Mouse (Mus musculus) lung, postnatal 10 days (tissue): ENCODE data around the gene Dctn2.

Experiments used
- DNase-seq: peaks from one replicate; pipeline ENCODE4 v3.0.0; 2021

The Dctn2 gene

GRCm38 (mm10) chr10:127264336-127264735, 1.8 kb upstream of the Dctn2 start:
- DNase-seq, result no peak

DNA sequence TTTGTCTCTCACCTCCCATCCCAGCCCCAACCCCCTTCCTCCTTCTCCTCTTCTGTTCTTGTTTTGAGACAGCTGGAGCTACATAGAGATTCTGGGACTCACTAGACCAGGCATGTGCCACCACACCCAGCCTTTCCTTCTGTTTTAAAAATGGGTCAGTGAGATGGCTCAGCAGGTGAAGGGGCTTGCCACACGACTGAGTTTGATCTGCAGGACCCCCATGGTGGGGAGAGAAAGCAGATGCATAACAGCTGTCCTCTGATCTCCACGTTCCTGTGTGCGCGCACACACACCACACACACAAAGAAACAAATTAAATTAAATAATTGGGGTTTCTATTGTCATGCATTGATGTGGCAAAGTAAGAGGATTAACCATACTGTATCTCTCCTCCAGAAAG, 1.2 kb upstream of the Dctn2 start:
- DNase-seq, result no peak

- no peak for DNase-seq
Observed at GRCm38 (mm10) chr10:127265727-127266111, 449 bp upstream of the Dctn2 start.

- no peak for DNase-seq
Observed at GRCm38 (mm10) chr10:127267318-127267717, 1.1 kb downstream of the Dctn2 start.

DNA sequence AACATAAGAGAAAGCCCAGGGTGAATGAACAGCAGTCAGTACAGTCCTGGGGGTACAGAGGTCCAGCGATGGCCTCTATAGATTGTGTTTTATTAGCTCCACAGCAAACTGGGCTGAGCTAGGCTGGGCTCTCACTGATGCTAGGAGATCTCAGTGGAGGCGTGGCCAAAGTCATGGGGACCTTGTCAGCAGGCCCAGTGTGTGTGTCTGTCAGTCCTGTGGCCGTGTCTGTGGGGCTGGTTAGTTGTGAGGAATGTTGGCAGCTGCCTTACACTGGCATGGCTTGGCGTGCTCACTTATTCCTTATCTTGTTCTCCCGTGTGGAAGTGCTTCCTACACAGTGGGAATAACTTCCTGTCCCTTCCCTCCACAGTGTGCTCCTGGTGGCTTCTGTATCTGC, 2.2 kb downstream of the Dctn2 start:
- DNase-seq, result no peak

DNA sequence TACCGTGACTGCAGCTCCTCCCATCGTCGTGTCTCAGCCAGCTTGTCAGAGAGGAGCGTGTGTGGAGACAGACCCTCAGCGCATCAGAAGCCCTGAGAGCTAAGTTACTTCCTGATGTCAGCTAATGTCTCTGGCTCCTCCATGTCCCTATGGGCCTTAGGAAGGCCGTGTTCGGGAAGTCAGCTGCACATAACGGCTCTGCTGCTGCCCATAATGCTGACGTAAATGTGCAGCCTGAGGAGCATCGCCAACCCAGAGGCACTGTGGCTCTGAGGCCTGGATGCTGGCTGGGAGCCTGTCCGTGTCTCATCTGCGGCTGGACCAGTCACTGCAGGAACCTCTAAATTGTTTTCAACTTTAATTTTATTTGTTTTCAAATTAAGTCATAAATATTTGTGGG, 2.9 kb downstream of the Dctn2 start:
- no peak for DNase-seq

DNA sequence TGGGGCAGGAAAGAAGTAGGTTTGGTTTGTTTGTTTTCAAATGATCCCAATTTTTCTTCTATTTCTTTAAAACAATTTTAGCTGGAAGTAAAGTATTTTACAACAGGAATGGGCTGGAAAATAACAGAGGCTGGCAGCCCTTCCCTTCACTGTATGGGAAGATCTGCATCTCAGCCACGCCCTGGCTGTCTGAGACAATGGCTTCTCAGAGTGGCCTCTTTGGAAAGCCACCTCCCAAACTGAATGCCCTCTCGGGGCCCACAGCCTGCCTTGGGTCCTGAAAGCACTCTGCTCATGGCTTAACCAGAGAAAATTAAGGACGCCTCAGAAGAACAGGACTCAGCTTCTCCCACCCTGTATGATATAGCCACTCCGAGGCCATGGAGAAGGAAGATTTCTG, 3.7 kb downstream of the Dctn2 start:
- DNase-seq, result no peak

DNA sequence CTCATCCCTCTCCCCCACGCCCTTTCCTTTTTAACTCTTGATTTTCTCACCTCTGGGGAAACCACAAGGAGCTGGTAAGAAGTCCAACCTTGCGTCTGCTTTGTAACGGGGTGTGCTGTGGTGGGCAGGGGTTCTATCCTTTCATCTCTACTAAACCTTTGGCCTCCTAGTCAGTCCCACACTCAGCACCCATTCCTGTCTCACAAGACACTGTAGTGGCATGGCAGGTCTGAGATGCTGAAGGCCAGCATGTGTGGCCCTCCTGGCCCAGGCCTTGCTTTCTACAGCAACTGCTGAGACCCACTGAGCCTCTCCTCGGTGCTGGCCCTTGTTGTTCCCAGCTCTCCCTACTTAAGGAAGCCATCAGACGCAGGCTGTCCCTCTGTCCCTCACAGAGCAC, 6.2 kb downstream of the Dctn2 start:
- DNase-seq, result no peak

GRCm38 (mm10) chr10:127274261-127275022, 8.3 kb downstream of the Dctn2 start:
- no peak for DNase-seq

GRCm38 (mm10) chr10:127279730-127280129, 13.6 kb downstream of the Dctn2 start:
- DNase-seq, result no peak

DNA sequence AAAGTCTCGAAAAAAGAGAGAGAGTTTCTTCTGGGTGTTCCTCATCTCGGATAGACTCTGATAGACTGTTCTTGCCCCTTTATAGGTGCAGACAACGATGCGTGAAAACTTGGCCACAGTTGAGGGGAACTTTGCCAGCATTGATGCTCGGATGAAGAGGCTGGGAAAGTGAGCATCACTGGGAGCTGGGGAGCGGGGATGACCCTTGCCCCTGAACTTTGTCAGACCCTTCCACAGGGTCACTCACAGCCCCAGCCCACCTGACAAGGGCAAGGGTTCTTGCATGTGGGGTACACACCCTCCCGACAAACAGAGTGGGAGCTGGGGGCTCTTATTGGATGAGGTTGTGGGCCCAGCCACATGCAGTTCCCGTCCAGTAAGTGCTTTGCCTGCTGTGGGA, 15.1 kb downstream of the Dctn2 start:
- no peak for DNase-seq

DNA sequence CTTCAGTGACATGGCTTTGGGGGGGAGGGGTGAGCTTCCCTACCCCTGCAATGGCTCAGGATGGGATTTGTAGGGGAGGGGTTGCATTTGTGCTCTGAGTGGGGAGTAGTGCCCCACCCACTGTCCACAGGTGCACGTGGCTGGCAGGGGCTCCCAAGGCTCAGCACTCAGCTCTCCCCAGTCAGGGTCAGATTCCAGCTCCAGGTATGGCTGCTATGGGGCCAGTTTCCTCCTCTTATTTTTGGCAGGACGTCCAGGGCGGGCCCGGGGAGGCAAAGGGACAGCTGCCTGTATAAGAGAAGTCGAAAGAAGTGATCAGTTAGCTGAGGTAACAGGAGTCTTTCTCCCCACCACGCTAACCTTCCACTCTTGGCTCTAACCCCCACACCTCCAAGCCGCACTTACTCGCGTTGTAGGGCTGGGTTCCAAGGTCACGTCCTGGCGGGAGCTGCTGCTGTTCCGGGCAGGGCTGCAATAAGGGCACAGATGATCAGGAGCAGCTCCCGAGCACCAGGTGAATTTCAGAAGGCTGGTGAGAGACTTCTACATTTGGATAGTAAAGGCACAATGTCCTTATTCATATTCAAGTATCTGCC, 16.6 kb downstream of the Dctn2 start:
- DNase-seq, result no peak

- no peak for DNase-seq
Observed at GRCm38 (mm10) chr10:127284105-127284622, 18.0 kb downstream of the Dctn2 start.

- DNase-seq, result no peak
Observed at GRCm38 (mm10) chr10:127284724-127285500, 18.7 kb downstream of the Dctn2 start.

DNA sequence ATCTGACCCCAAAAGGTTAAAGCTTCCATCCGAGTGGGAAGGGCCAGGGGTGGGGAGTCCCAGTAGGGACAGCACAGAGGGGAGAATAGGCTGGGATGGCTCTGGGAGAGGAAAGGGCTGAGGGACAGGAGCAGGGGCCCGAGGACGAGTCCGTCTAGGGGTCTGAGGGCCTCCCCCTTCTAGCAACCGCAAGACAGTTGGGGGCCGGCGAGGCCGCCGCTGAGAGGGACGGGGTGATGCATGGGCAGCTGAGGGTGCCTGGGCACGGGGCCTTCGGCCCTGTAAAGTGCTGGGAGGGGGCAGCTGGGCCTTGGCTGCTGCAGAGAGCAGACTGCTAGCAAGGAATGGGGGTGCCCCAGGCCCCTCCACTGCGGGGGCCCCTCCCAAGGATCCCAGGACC, 19.5 kb downstream of the Dctn2 start:
- DNase-seq, result no peak

DNA sequence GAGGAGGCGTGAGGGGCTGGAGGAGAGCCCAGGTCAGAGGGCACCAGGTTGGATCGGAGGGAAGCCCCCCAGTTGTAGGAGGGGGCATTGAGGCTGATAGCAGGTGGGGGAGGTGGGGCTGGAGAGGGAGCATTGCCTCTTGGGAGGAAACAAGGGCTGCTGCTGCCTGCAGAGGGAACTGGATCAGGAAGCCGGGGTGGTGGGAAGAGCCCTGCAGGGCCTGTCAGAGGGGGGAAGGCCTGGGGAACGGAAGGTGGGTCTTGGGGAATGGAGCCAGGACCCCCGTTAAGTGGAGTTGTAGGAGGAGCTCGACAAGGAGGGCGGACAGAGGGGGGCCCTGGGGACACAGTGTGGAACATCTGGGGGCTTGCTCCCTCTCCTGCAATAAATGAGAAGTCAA, 20.0 kb downstream of the Dctn2 start:
- DNase-seq, result no peak

- no peak for DNase-seq
Observed at GRCm38 (mm10) chr10:127286730-127287129, 20.6 kb downstream of the Dctn2 start.

DNA sequence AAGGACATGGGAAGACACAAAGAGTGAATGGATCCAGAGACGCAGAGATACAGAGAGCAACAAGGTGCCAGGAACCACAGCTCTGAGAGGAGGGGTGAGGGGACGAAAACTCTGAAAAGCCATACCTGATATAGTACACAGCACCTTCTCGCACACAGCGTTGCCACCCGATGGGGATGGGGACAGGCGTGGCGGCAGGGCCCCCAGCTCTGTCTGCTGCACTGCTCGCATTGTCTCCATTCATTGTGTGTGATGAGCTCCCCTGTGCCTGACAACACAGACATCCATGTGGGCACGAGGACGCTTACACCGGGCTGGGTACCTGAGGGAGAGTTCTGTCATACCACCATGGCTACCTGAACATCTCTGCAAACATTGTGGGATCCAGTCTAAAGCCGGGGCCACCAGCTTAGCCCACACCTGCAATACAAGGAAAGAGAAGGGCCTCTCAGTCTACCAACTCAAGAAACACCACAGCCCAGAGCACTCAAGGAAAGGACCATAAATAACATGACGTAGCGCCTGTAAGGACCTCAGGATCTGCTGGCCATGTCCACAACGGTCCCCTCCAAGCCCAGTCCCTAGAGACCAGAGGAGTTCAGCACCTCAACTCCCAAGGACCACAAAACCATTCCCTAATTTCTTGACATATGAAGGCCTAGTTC, 21.2 kb downstream of the Dctn2 start:
- no peak for DNase-seq

GRCm38 (mm10) chr10:127287936-127288293, 21.7 kb downstream of the Dctn2 start:
- no peak for DNase-seq

DNA sequence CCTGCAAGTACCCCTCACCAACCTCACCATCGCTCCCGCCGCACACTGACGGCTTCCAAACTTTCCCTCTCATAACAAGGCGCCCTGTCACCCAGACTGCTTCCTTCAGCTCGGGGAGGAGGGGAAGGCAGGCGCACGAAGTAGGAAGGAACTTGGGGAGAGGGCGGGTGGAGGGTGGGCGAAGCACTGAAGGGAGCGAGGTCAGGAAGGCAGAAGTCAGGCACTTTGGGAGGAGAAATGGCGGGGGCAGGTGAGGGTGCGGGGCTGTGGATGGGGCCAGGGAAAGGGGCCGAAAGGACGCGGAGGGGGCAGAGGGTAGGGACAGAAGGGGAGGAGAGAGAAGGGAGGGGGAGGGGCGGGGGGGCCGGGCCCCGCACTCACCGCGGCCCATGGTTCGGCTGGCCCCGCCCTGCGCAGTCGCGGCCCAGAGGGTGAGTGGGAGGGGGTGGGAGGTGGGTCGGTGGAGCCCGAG, 22.2 kb downstream of the Dctn2 start:
- peak; percentile 81 for DNase-seq

DNA sequence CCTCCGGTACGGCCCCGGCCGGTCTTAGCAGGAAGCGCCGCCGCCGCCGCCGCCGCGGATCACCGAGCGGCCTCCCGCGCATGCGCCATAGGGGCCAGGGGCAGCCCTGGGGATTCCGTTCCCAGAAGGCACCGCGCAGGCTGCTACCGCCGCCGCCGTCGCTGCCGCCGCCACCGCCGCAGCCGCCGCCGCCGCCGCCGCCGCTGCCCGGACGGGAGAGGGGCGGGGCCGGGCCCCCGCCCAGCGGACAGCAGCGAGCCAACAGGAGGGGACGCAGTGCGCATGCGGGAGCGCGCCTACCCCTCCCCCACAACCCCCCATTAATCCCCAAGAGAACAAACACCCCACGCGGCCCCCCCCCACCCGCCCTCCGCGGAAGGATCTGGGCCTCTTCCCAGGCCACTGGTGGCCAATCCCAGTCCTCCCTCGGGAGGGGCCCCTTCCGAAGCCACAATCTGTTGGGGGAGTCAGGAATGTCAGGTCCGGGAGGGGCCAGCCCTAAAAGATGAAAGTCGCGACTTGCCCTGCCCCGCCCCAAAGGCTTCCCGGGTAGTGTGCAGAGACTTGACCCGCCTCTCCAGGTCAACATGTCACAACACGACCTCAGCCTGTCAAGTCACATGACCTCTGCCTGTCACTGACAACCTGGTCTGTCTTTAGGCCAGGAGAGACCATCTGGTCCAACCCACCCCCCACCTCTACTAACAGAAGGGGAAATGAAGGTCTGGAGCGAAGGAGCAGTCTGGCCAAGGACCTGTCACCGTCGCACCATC, 22.8 kb downstream of the Dctn2 start, which contains the start of gene Mbd6:
Mbd6 (minus strand) TSS at position 219 of the 773 bp plus-strand sequence.
- DNase-seq, result peak; percentile 94

GRCm38 (mm10) chr10:127289573-127290191, 23.5 kb downstream of the Dctn2 start:
- peak; percentile 66 for DNase-seq
